Mouse (Mus musculus): ENCODE measurements around the gene Mat1a. TPM values are rescaled to one million over a fixed set of nuclear protein-coding genes. Genes with fewer than 3 reads are reported as not detected.

The Mat1a gene
- polyA plus RNA-seq, 2 experiments = not detected

GRCm38 (mm10) chr14:41072229-41072943, 32.4 kb upstream of the Mat1a start, which contains the start of gene Dydc1:
Gene Dydc1, plus strand, starts transcription at chr14:41072911.
- ATAC-seq (ENCODE audit: low FRiP score, low read depth) (peak; percentile 83), DNase-seq (ENCODE audit: low spot score) (peak; percentile 55)
- Histone ChIP-seq H3K27me3 (ENCODE audit: control insufficient read depth, insufficient read depth, low read length) (no peaks in the 10 kb centered on the region), H3K9ac (ENCODE audit: low read depth, low read length, severe bottlenecking) (peak within 1 kb of the TSS; percentile 18; the same call in 1 of the 2 replicates), H3K4me2 (replicated peaks; ENCODE audit: low read depth, low read length, severe bottlenecking) (peak within 1 kb of the TSS; percentile 63), H3K4me1 (ENCODE audit: control insufficient read depth, insufficient read depth, low read length) (no peaks in the 10 kb centered on the region), H3K36me3 (ENCODE audit: control insufficient read depth, insufficient read depth, low read length) (no peaks in the 10 kb centered on the region), H3K4me3 (replicated peaks; ENCODE audit: low read length) (peak within 1 kb of the TSS; percentile 39), H3K27ac (replicated peaks; ENCODE audit: low read depth, low read length) (no peak within 1 kb of the TSS), H3K9me3 (ENCODE audit: control insufficient read depth, low read length) (no peaks in the 10 kb centered on the region)
- 10% methylated on average over 23 of the region's 23 CpGs for WGBS
- TF ChIP-seq POLR2A (IDR thresholded peaks at IDR 0.05; ENCODE audit: borderline replicate concordance, extremely low read depth, insufficient read depth, insufficient read length) = no peak

GRCm38 (mm10) chr14:41072944-41073275, 31.9 kb upstream of the Mat1a start:
- no peaks in the 10 kb centered on the region for H3K36me3 ChIP-seq (ENCODE audit: control insufficient read depth, insufficient read depth, low read length)
- WGBS = under 1% methylated on average over 8 of the region's 8 CpGs
- peak overlapping the region; percentile 18; the same call in 1 of the 2 replicates for H3K9ac ChIP-seq (ENCODE audit: low read depth, low read length, severe bottlenecking)
- TF ChIP-seq POLR2A (IDR thresholded peaks at IDR 0.05; ENCODE audit: borderline replicate concordance, extremely low read depth, insufficient read depth, insufficient read length) = no peak
- ATAC-seq (ENCODE audit: low FRiP score, low read depth) = no peak; the same call in 1 of the 2 replicates
- no peak overlapping the region for H3K27ac ChIP-seq (replicated peaks; ENCODE audit: low read depth, low read length)
- peak overlapping the region; percentile 63 for H3K4me2 ChIP-seq (replicated peaks; ENCODE audit: low read depth, low read length, severe bottlenecking)
- H3K4me1 ChIP-seq (ENCODE audit: control insufficient read depth, insufficient read depth, low read length) = no peaks in the 10 kb centered on the region
- H3K9me3 ChIP-seq (ENCODE audit: control insufficient read depth, low read length) = no peaks in the 10 kb centered on the region
- no peaks in the 10 kb centered on the region for H3K27me3 ChIP-seq (ENCODE audit: control insufficient read depth, insufficient read depth, low read length)
- no peak for DNase-seq (ENCODE audit: low spot score)
- H3K4me3 ChIP-seq (replicated peaks; ENCODE audit: low read length) = peak overlapping the region; percentile 39

- no peaks in the 10 kb centered on the region for H3K27me3 ChIP-seq (ENCODE audit: control insufficient read depth, insufficient read depth, low read length)
- no peaks in the 10 kb centered on the region for H3K4me1 ChIP-seq (ENCODE audit: control insufficient read depth, insufficient read depth, low read length)
- H3K4me2 ChIP-seq (replicated peaks; ENCODE audit: low read depth, low read length, severe bottlenecking) = no peak overlapping the region
- H3K4me3 ChIP-seq (replicated peaks; ENCODE audit: low read length) = no peak overlapping the region
- 96% methylated on average over 2 of the region's 2 CpGs for WGBS
- H3K9me3 ChIP-seq (ENCODE audit: control insufficient read depth, low read length) = no peaks in the 10 kb centered on the region
- no peak for TF ChIP-seq POLR2A (IDR thresholded peaks at IDR 0.05; ENCODE audit: borderline replicate concordance, extremely low read depth, insufficient read depth, insufficient read length)
- ATAC-seq (ENCODE audit: low FRiP score, low read depth) = no peak
- no peaks in the 10 kb centered on the region for H3K36me3 ChIP-seq (ENCODE audit: control insufficient read depth, insufficient read depth, low read length)
- no peak for DNase-seq (ENCODE audit: low spot score)
- H3K9ac ChIP-seq (ENCODE audit: low read depth, low read length, severe bottlenecking) = no peak overlapping the region
- no peak overlapping the region for H3K27ac ChIP-seq (replicated peaks; ENCODE audit: low read depth, low read length)
Measured at GRCm38 (mm10) chr14:41082408-41082807, 22.4 kb upstream of the Mat1a start.

- no peaks in the 10 kb centered on the region for H3K36me3 ChIP-seq (ENCODE audit: control insufficient read depth, insufficient read depth, low read length)
- H3K4me3 ChIP-seq (replicated peaks; ENCODE audit: low read length) = no peak overlapping the region
- H3K4me2 ChIP-seq (replicated peaks; ENCODE audit: low read depth, low read length, severe bottlenecking) = no peak overlapping the region
- no peaks in the 10 kb centered on the region for H3K27me3 ChIP-seq (ENCODE audit: control insufficient read depth, insufficient read depth, low read length)
- DNase-seq (ENCODE audit: low spot score) (no peak), ATAC-seq (ENCODE audit: low FRiP score, low read depth) (no peak)
- H3K4me1 ChIP-seq (ENCODE audit: control insufficient read depth, insufficient read depth, low read length) = no peaks in the 10 kb centered on the region
- H3K9me3 ChIP-seq (ENCODE audit: control insufficient read depth, low read length) = no peaks in the 10 kb centered on the region
- no peak for TF ChIP-seq POLR2A (IDR thresholded peaks at IDR 0.05; ENCODE audit: borderline replicate concordance, extremely low read depth, insufficient read depth, insufficient read length)
- no peak overlapping the region for H3K27ac ChIP-seq (replicated peaks; ENCODE audit: low read depth, low read length)
- H3K9ac ChIP-seq (ENCODE audit: low read depth, low read length, severe bottlenecking) = no peak overlapping the region
- 94% methylated on average over 1 of the region's 1 CpGs for WGBS
Measured at GRCm38 (mm10) chr14:41087509-41087908, 17.3 kb upstream of the Mat1a start.

GRCm38 (mm10) chr14:41090777-41091176, 14.1 kb upstream of the Mat1a start:
- no peak for TF ChIP-seq POLR2A (IDR thresholded peaks at IDR 0.05; ENCODE audit: borderline replicate concordance, extremely low read depth, insufficient read depth, insufficient read length)
- no peak overlapping the region for H3K4me3 ChIP-seq (replicated peaks; ENCODE audit: low read length)
- ATAC-seq (ENCODE audit: low FRiP score, low read depth) (no peak), DNase-seq (ENCODE audit: low spot score) (peak; percentile 26)
- H3K36me3 ChIP-seq (ENCODE audit: control insufficient read depth, insufficient read depth, low read length) = no peaks in the 10 kb centered on the region
- H3K9me3 ChIP-seq (ENCODE audit: control insufficient read depth, low read length) = no peaks in the 10 kb centered on the region
- no peaks in the 10 kb centered on the region for H3K27me3 ChIP-seq (ENCODE audit: control insufficient read depth, insufficient read depth, low read length)
- H3K4me1 ChIP-seq (ENCODE audit: control insufficient read depth, insufficient read depth, low read length) = no peaks in the 10 kb centered on the region
- no peak overlapping the region for H3K4me2 ChIP-seq (replicated peaks; ENCODE audit: low read depth, low read length, severe bottlenecking)
- no peak overlapping the region for H3K27ac ChIP-seq (replicated peaks; ENCODE audit: low read depth, low read length)
- WGBS = 40% methylated on average over 8 of the region's 8 CpGs
- H3K9ac ChIP-seq (ENCODE audit: low read depth, low read length, severe bottlenecking) = no peak overlapping the region
